Mouse (Mus musculus) megakaryocyte progenitor cell, adult 5-6 weeks (primary cell): ENCODE data around the gene Syt9. TPM values are rescaled to one million over a fixed set of nuclear protein-coding genes. Genes with fewer than 3 reads are reported as not detected.

Experiments used
- ATAC-seq: replicated peaks from 2 replicates; pipeline ENCODE4 v1.8.0; 2016; ENCODE audit warnings: mild to moderate bottlenecking, moderate TSS enrichment, inconsistent platforms; ENCODE audit not compliant: poor library complexity
- total RNA-seq, 2 experiments: library from RNA; stranded (forward) in 1 of 2; stranded (reverse) in 1 of 2; fragments of 157-497, 149-512 nt in 1 of 2; fragments of 200-1000 nt in 1 of 2; gene quantifications; 2 replicates each; pipeline versions ENCODE4 v1.2.3 to v1.2.4; 2015 to 2017

The Syt9 gene
- total RNA-seq, 2 experiments from 2014 or later: 0.05 TPM; not detected in 1

DNA sequence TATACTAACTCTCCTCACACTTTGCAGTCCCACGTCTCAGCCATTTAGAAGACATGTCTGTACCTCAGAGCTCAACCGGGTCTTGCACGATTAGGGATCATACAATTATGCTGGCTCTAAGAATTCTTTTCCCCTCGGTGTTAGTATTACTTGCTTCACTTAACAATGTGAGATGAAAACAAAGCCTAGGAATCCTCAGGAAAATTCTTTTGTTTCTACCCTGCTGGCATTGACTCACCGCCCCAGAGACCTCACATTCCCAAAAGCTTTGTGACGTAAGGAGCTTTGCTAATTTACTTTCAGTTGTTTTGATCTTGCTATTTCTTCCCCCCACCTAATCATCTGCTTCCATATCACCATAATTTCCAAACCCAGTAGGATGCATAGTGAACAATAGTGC, 166.0 kb downstream of the Syt9 start:
- no peak for ATAC-seq

DNA sequence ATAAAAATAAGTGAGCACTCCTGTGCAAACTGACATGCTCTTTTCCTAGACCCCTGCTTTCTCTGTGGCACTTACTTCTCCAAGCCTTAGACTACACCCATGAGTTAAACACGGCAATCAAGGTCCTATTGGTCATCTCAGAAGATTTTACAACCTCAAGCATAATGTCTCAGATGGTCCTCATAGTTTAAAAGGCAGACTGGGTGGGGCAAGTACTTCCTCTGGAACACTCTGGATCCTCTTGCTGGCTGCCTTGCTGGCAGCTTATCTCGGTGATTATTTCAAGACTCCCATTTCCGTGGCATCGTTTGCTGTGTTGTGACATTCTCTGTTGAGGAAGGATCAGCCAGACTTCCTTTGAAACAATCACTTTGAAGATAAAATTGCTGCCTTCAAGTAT, 169.5 kb downstream of the Syt9 start:
- no peak for ATAC-seq

DNA sequence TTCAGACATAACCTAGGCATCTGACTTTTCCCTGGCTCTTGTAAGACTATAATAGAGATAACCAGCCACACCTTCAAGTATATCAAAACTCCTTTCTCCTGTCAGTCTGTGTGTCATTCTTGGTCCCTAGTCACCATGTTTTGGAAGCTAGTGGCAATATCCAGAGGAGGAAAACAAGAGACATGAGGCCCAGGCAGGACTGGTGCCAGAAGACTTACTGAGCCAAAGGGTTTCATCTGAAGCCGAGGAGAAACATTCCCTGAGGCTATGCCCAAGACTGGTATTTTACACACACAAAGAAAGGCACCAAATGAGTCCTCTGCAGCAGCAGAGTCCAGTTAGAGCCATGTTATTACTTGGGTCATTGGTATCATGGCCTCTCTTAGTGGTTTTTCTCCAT, 174.5 kb downstream of the Syt9 start:
- ATAC-seq: no peak

DNA sequence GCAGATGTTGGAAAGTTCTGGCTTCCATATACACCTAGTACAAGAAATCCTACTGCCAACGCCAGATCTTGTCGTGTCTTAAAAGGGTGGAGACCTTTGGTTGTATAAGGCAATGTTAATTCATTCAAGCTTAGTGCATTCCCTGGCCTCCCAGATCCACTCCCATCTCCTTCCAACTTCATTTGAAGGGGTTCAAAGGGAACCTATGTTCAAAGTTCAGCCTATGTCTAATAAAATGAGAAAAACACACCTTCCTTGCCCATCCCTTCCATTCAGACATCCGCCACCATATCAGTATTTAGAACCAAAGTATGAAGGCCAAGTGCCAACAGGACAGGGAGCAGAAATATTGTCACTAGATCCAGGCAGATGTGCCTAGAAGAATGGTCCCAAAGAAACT, 177.3 kb downstream of the Syt9 start:
- no peak for ATAC-seq

DNA sequence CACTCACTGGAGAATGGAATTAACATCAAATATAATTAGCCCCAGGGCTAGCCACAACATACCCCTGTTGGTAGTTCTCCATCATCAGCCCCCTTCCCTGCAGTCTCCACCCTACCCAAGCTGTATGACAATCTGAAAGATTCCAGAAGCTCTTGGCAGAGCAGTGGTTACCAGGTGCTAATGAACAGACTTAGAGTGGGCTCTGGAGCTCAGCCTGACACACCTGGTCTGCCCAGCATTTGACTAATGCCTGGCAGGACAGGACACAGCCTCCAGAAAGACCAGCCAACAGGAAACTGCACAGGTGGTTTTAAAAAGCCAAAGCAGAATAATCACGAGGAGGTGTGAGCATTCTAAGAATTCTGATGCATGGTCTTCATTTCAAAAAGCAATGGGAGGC, 182.9 kb downstream of the Syt9 start:
- ATAC-seq: no peak

DNA sequence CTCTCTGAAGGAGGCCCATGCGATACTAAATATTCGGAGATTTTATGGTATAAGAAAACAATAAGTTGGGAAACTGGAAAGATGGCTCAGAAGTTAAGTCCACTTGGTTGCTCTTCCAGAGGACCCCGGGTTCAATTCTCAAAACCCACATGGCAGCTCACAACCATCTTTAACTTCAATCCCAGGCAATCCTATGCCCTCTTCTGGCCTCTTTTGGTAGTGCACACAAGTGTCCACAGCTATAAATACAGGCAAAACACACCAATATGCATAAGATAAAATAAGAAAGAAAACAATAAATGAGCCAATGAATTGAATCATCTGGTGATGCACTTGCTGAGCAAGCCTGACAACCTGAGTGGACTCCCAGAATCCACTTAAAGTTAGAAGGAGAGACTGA, 185.4 kb downstream of the Syt9 start:
- ATAC-seq: peak; percentile 72

DNA sequence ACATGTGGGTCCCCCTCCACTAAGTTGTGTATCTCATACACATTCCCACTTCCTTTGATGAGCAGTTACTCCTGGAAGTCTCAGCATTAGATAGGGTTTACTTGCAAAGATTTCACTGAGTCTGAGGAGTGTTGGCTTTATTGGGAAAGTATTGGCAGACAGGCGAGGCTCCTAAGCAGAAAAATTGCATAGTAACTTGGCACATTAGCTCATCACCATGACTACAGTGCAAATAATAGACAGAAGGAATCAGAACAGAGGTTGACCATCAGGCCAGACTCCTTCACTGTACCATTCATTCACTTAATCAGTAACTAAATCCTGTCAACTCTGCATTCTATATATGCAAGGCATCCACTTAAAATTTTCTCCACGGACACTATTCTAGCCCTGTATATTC, 190.1 kb downstream of the Syt9 start:
- no peak for ATAC-seq

DNA sequence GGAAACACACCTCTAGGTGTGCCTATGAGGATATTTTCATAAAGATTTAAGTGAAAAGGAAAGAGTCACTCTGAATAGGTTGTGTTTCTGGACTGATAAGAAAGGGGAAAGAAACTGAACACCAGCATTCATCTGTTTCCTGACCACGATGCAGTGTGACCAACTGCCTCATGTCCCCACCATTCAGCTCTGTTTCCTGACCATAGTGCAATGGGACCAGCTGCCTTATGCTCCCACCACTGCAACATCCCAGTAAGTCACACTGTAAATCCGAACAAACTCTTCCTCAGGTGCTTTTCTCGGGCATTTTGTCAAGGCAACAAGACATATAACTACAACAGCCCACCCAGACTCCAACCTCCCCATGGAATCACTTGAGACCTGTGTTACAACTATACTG, 191.1 kb downstream of the Syt9 start:
- ATAC-seq: peak; percentile 86

DNA sequence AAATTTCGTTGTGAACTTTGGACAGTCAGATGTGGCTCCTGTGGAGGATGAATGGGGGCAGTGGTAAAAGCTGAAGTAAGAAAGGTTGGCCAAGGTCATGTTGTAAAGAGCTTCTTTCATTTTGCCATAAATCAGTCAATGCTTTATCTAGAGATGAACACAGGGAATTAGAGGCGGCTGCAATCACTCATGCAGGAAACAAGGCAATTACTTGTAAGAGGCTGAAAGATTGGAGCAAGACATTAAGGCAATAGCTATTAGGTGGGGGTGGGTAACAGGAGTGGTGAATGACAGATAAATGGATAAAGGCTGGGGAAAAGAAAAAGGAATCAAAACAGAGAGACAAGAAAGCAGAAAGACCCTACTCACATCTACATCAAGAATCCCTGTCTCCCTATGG, 193.2 kb downstream of the Syt9 start:
- no peak for ATAC-seq

DNA sequence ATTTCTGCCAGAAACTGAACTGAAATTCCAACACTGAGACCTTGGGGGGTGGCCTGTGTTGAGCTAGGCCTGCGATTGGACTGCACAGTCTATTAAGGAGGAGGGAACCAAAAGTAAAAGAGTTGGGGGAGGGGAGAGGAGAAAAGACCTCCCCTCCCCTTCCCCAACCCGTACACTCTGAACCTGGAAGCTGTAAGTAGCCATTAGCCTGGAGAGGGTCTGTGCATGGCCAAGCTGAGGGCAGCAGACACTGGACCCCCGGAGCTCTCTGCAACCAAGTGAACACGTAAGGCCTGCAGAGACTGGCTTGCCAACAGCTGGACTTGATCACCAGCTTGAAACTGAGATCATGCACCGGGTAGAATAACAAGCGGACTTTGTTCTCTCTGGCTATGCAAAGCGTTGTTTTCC, 196.7 kb downstream of the Syt9 start, which contains the start of gene Olfml1:
Gene Olfml1 (plus strand): TSS at position 186 of the 411 bp plus-strand sequence.
- ATAC-seq: no peak

DNA sequence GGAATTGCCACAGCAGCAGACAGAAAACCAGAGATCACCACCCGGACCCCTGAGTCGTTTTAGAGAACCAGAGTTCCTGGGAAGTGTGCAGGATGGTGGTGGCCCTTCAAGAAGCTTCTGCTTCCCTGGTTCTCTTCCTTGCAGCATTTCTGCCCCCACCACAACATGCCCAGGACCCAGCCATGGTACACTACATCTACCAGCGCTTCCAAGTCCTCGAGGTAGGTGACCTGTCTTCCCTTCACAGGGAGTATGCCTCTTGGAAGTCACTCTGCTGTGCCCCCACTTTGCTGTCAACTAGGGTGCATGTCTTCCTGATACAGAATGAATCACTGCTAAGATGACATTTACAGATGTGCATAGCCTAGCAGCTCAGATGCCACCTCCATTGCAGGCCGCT, 197.1 kb downstream of the Syt9 start:
- no peak for ATAC-seq

DNA sequence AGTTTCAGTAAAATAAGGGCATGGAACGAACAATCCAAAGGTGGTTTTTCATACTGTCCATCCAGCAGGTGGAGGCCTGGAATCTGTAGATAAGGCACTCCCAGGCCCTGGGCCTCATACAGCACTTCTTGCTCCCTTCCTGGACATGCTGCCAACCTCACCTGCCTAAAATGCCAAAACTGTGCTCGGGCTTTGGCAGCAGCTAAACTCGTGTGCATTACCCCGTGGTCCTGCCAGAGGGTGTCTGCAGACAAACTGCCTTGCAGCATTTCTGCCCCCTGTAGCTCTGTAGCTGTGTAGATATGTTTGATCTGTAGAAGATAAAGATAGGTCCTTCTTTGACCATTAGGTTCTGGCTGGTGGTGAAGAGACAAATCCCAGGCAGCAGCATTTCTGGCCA, 198.4 kb downstream of the Syt9 start:
- ATAC-seq: 0 out of 2 replicates have a peak, but pooled peaks have one; percentile 4

DNA sequence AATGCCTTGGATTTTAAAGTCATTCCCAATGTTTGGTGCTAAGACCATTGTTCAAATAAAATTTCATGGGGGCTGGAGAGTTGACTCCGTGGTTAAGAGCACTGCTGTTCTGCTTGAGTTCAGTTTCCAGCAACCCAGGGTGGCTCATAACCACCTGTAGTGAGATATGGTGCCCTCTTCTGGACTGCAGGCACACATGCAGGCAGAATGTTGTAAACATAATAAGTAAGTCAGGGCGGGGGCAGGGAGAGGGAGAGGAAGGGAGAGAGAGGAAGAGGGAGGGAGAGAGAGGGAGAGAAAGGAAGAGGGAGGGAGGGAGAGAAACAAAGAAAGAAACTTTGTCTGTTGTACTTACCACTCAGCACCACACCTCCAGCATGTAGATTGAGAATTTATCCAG, 203.3 kb downstream of the Syt9 start:
- peak; percentile 84 for ATAC-seq

DNA sequence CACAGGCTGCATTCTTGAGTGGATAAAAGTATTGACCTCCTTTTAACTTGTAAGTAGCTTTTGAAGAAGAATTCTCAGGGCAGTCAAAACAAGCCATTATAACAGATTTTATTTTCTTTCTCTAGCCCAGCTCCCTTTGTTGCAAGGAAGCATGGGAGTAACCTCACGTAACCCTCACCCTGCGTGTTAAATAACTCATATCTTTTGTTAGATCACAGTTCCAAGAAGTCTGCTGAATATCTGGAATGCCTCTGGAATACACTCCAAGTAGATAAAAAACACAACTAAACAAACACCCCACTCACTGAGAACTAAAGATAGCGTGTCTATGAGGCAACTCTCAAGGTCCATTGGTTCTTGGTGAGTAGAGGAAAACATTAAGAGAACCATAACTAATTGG, 203.7 kb downstream of the Syt9 start:
- ATAC-seq: no peak

DNA sequence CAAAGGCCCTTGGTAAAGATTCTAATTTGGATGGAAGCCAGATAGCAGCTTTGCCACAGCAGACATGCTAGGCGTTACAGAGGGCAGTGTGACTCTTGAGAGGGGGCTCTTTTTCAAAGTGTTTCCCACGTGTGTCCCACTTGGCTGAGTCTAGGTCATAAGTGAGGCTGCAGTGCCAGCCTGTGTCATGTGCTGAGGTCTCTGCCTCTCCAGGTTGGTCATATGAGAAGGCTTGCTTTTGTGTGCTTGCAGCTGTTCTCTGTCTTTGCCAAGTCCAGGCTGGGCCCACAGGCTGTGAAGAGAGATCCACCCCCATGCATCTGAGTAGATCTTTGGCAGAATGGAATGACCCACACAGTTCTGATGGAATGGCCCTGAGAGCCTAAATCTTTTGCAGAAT, 222.1 kb downstream of the Syt9 start:
- ATAC-seq: no peak

DNA sequence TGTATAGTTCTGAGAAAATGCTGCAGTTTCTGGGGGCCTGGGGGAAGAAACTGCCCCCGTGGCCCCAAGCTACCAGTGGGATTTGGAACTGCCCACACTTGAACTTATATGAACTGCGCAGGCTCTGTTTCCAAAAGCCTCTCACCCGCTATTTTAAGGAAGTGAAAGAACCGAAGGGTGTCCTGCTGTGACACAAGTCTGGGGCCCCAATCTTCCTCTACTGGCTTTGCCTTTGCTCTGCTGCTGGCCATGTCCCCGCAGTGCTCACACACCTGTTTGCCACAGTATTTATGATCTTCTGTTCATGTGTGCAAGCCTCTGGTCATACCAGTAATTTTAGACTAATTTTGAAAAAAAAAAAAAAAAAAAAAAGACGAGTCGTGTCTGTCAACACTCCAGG, 223.4 kb downstream of the Syt9 start:
- ATAC-seq: peak; percentile 62

DNA sequence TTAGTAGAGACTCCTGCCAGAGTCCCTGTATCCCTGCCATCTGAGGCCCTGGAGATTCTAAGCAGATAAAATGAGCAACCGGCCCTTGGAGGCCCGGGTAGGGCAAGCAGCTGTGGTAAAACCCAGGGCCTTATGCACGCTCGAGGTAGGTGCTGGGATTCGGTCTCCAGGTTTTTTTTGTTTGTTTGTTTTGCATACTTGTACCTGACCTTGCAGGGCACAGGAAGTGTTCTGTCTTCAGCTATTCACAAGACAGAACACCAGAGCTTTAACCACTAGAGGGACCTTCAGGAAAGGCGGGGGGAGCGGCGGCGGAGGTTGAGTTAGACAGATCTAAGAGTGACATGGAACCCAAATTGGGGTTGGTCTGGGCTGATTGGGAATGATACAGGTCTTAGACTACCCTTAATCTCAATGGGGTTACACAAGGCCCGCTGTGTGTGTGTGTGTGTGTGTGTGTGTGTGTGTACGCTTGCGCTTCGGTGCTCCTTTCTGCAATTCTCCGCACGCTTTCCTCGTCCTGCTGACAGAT, 223.9 kb downstream of the Syt9 start:
- ATAC-seq: peak; percentile 70

DNA sequence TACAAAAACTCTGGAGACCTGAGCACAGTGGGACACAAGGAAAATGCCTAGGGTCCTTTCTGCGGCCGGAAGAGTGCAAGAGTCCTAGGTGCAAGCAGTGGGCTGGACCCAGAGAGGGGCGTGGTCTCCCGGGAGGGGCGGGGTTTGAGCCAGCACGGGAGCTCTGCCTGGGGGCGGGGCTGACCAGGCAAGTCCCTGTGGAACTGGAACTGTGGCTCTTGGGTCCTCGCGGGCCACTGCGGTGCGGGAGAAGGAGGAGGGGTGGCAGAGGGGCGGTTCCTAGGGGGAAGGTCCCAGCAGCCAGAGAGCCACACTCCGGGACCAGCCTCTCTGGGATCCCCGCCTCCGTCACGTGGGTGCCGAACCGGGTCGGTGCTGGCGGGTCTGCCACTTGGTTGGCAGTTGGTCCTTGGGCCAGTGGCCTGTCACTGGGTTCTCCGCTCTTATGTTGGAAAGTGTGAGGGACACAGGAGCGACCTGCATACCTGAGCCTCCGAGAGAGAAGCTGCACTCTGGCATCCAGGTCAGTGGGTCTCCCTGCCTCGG, 224.4 kb downstream of the Syt9 start, which contains the start of gene Ppfibp2:
Gene Ppfibp2 (plus strand): TSS at position 351 of the 546 bp plus-strand sequence.
- peak; percentile 86 for ATAC-seq

DNA sequence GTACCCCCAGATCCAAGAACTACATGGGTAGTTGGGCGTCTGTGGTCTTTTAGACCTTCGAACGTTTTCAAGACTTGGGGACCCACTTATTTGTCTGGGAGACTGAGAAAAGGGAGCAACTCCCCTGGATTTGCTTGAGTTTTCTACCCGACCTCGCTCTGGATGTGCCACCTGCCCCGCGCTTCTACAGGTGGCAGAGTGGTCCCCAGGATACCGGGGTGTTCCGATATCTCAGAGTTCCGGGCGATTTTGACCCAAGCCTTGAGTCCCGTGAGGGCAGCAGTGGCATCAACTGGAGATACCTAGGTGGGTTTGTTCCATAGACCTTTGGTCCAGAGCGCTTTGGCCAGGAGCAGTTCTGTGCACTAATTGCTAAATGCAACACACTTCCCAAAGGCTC, 224.9 kb downstream of the Syt9 start:
- no peak for ATAC-seq

DNA sequence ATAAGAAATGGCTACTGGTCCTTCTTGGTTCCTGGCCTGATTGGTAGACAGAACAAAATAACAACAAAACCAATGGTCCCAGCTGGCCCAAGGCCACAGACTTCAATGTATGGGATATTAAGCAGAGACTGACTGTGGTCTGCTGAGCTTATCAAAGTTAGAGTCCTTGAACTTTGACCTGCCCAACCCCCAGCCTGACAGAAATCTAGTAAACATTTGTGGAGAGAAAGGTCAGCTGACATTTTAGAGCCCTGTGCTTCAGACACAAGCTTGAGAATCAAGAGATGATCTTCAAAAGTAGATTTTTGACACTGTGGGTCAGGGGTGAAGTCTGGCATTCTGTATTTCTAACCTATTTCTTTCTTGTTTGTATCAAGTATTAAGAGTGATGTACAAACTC, 226.2 kb downstream of the Syt9 start:
- no peak for ATAC-seq

DNA sequence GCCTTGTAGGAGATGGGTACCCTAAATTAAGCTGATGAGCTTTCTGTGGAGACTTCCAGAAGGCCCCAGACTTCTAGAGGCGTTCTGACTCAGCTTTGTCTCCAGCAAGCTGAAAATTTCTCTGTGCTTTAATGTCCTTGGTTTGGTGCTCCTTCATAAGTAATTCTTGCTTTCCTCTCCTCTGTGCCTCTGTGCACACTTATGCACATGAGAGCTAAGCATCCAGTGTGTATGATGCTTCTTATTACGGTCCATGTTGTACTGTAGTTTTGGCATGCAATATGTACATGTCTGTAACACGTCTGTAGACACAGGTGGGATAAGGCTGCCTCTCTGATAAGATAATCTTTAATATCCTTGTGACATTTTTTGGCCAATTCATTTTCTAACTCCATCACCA, 227.4 kb downstream of the Syt9 start:
- no peak for ATAC-seq
